Mouse (Mus musculus): ENCODE data around the gene Epha4. TPM values are rescaled to one million over a fixed set of nuclear protein-coding genes. Genes with fewer than 3 reads are reported as not detected.

Epha4 gene
- polyA plus RNA-seq, 1 experiment = not detected

DNA sequence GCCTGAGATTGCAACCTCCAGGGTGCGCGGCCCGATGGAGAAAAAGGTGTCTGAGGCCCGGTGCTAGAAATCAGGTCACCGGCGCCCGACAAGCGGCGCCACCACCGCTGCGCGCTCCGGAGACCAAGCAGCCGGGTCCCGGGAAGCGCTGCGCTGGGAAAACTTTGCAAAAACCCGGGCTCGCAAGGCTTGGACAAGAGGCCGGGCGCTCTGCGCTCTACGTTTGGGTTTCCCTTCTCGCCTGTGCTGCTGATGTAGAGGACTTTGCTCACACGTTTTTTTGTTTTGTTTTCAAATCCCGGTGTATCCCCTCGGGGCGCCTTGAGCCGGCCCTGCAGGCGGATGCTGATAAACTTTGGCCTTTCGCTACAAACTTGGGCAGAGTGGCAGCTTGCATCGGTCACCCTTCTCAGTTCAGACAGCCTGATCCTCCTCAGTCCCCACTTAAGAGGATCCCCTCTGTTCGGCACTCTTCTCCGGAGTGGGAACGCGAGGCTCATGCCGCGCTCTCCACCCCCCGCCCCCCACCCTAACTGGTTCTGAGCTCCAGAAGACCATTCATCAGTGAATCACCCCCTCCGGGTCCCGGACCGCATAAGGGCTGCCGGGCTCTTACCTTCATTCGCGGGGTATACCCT is 444 bp downstream of the Epha4 start:
- peak overlapping the region; percentile 72 for H3K4me3 ChIP-seq (ENCODE audit: insufficient read depth, low read depth, low read length)
- TF ChIP-seq POLR2A (IDR thresholded peaks at IDR 0.05; ENCODE audit: insufficient read depth, low read depth, low read length) = no peak
- TF ChIP-seq CTCF (IDR thresholded peaks at IDR 0.05; ENCODE audit: insufficient read depth, low read depth, low read length) = 0 out of 2 replicates have a peak, but pooled peaks have one; percentile 5
- peaks cover 5% of the 10 kb centered on the region; the same call in 1 of the 2 replicates for H3K4me1 ChIP-seq (ENCODE audit: control insufficient read depth, insufficient read depth, low read length)
- H3K27ac ChIP-seq (ENCODE audit: insufficient read depth, low read depth, low read length) = peak overlapping the region; percentile 35
- 2% methylated on average over 45 of the region's 45 CpGs for WGBS

GRCm38 (mm10) chr1:77513959-77514324 is 946 bp downstream of the Epha4 start:
- TF ChIP-seq CTCF (IDR thresholded peaks at IDR 0.05; ENCODE audit: insufficient read depth, low read depth, low read length) (no peak), POLR2A (IDR thresholded peaks at IDR 0.05; ENCODE audit: insufficient read depth, low read depth, low read length) (no peak)
- Histone ChIP-seq H3K4me3 (ENCODE audit: insufficient read depth, low read depth, low read length) (peak overlapping the region; percentile 72), H3K4me1 (ENCODE audit: control insufficient read depth, insufficient read depth, low read length) (peaks cover 5% of the 10 kb centered on the region; the same call in 1 of the 2 replicates), H3K27ac (ENCODE audit: insufficient read depth, low read depth, low read length) (peak overlapping the region; percentile 35)
- 7% methylated on average over 9 of the region's 9 CpGs for WGBS

- TF ChIP-seq CTCF (IDR thresholded peaks at IDR 0.05; ENCODE audit: insufficient read depth, low read depth, low read length) = no peak
- peaks cover 5% of the 10 kb centered on the region; the same call in 1 of the 2 replicates for H3K4me1 ChIP-seq (ENCODE audit: control insufficient read depth, insufficient read depth, low read length)
- 3% methylated on average over 27 of the region's 27 CpGs for WGBS
- peak overlapping the region; percentile 72 for H3K4me3 ChIP-seq (ENCODE audit: insufficient read depth, low read depth, low read length)
- peak overlapping the region; percentile 35 for H3K27ac ChIP-seq (ENCODE audit: insufficient read depth, low read depth, low read length)
Observed at GRCm38 (mm10) chr1:77513411-77513941, 1.4 kb downstream of the Epha4 start.

DNA sequence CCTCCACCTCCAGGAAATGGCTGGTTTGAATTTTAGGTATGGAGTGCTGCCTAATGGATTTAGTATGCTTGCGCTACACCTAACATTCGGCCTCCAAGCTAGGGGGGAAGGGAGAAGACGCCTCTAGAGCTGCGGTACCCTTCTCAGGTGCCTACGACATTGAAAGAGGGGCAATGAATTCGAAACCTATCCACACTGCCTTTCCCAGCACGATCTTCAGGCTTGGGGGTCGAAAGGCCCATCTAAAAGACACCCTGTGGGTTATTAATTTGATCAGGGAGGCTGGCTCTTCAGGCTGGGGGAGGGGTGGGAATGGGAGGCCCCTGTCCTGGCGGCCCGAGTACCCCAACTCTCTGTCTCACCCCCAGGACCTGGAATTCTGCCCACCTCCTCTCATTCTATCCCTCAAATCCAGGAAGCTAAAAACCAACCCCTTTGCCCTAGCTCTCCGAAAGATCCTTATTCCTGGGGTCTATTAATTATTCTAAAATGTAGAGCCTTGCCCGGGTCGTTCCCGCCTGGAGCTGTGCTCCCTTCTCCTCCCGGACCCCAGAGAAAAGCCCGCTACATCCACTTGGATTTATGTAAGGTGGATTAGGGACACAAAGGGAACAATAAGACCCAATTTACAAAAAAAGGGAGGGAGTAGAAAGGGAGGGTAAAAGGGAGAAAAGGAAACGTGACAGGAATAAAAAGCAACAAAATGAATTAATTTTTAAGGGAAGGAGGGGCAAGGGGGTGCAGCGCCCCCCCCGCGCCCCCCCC is 2.3 kb downstream of the Epha4 start:
- TF ChIP-seq POLR2A (IDR thresholded peaks at IDR 0.05; ENCODE audit: insufficient read depth, low read depth, low read length) = no peak
- no peak for TF ChIP-seq CTCF (IDR thresholded peaks at IDR 0.05; ENCODE audit: insufficient read depth, low read depth, low read length)
- 17% methylated on average over 20 of the region's 20 CpGs for WGBS
- Histone ChIP-seq H3K4me3 (ENCODE audit: insufficient read depth, low read depth, low read length) (peak overlapping the region; percentile 47), H3K4me1 (ENCODE audit: control insufficient read depth, insufficient read depth, low read length) (peaks cover 5% of the 10 kb centered on the region; the same call in 1 of the 2 replicates), H3K27ac (ENCODE audit: insufficient read depth, low read depth, low read length) (peak overlapping the region; percentile 66)

- H3K4me3 ChIP-seq (ENCODE audit: insufficient read depth, low read depth, low read length) = peak overlapping the region; percentile 47; the same call in 1 of the 2 replicates
- H3K27ac ChIP-seq (ENCODE audit: insufficient read depth, low read depth, low read length) = no peak overlapping the region; the same call in 1 of the 2 replicates
- TF ChIP-seq POLR2A (IDR thresholded peaks at IDR 0.05; ENCODE audit: insufficient read depth, low read depth, low read length) = no peak
- TF ChIP-seq CTCF (IDR thresholded peaks at IDR 0.05; ENCODE audit: insufficient read depth, low read depth, low read length) = no peak
- 64% methylated on average over 4 of the region's 4 CpGs for WGBS
- H3K4me1 ChIP-seq (ENCODE audit: control insufficient read depth, insufficient read depth, low read length) = peaks cover 5% of the 10 kb centered on the region; the same call in 1 of the 2 replicates
Observed at GRCm38 (mm10) chr1:77512059-77512407, 2.9 kb downstream of the Epha4 start.

- no peak overlapping the region for H3K27ac ChIP-seq (ENCODE audit: insufficient read depth, low read depth, low read length)
- peaks cover 7% of the 10 kb centered on the region for H3K4me1 ChIP-seq (ENCODE audit: control insufficient read depth, insufficient read depth, low read length)
- WGBS = 76% methylated on average over 10 of the region's 10 CpGs
- no peak for TF ChIP-seq POLR2A (IDR thresholded peaks at IDR 0.05; ENCODE audit: insufficient read depth, low read depth, low read length)
- no peak for TF ChIP-seq CTCF (IDR thresholded peaks at IDR 0.05; ENCODE audit: insufficient read depth, low read depth, low read length)
- H3K4me3 ChIP-seq (ENCODE audit: insufficient read depth, low read depth, low read length) = no peak overlapping the region
Observed at GRCm38 (mm10) chr1:77511372-77512058, 3.4 kb downstream of the Epha4 start.

- TF ChIP-seq CTCF (IDR thresholded peaks at IDR 0.05; ENCODE audit: insufficient read depth, low read depth, low read length) = no peak
- no peak for TF ChIP-seq POLR2A (IDR thresholded peaks at IDR 0.05; ENCODE audit: insufficient read depth, low read depth, low read length)
- 86% methylated on average over 5 of the region's 5 CpGs for WGBS
- H3K4me1 ChIP-seq (ENCODE audit: control insufficient read depth, insufficient read depth, low read length) = peaks cover 9% of the 10 kb centered on the region
- no peak overlapping the region for H3K27ac ChIP-seq (ENCODE audit: insufficient read depth, low read depth, low read length)
- no peak overlapping the region for H3K4me3 ChIP-seq (ENCODE audit: insufficient read depth, low read depth, low read length)
Observed at GRCm38 (mm10) chr1:77510623-77511022, 4.3 kb downstream of the Epha4 start.

- WGBS = 79% methylated on average over 18 of the region's 18 CpGs
- no peak overlapping the region for H3K4me3 ChIP-seq (ENCODE audit: insufficient read depth, low read depth, low read length)
- TF ChIP-seq CTCF (IDR thresholded peaks at IDR 0.05; ENCODE audit: insufficient read depth, low read depth, low read length) (no peak), POLR2A (IDR thresholded peaks at IDR 0.05; ENCODE audit: insufficient read depth, low read depth, low read length) (no peak)
- peaks cover 11% of the 10 kb centered on the region; the same call in 1 of the 2 replicates for H3K4me1 ChIP-seq (ENCODE audit: control insufficient read depth, insufficient read depth, low read length)
- H3K27ac ChIP-seq (ENCODE audit: insufficient read depth, low read depth, low read length) = no peak overlapping the region
Observed at GRCm38 (mm10) chr1:77506856-77507200, 8.1 kb downstream of the Epha4 start.
